Mouse (Mus musculus) skeletal muscle tissue, adult 2 months (tissue): ENCODE results near the gene Fgr.
"Not testable (repeated sequence)": the region's sequence is repeated elsewhere in the genome, so short reads cannot be mapped to it uniquely, and the experiment has no call there.

Experiments used
- DNase-seq: peaks from one replicate; pipeline ENCODE4 v3.0.0-alpha.2; 2012; ENCODE audit warnings: low read depth, low spot score

Gene Fgr

DNA sequence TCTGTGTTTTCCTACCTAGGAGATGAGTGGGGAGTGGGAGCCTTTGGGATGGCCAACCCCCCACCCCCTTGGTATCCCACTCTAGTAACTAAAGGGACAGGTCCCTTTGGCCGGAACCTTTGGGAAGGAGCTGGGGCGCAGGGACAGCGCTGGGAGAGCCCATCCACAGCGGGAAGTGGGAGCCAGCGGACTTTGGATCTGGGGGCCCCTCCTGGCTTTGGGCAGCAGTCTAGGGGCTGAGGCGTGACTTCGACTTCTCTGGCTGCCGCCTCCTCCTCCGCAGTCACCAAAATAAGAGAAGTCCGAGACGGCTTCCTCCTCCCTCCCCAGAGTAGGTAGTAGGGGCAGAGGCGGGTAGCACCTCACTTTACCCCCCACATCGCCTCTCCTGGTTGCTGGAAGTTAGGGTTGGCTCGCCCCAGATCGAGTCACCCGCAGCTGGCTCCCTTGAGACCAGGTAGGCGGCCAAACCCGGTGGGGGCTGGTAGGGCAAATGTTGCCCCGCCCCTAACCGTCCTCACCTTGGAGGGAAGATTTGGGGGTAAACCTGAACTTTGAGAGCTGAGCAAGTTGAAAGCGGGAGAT lies at the start of gene Fgr:
TSS of gene Fgr (plus strand) at position 282 of the 585 bp plus-strand sequence.
- no peak for DNase-seq

DNA sequence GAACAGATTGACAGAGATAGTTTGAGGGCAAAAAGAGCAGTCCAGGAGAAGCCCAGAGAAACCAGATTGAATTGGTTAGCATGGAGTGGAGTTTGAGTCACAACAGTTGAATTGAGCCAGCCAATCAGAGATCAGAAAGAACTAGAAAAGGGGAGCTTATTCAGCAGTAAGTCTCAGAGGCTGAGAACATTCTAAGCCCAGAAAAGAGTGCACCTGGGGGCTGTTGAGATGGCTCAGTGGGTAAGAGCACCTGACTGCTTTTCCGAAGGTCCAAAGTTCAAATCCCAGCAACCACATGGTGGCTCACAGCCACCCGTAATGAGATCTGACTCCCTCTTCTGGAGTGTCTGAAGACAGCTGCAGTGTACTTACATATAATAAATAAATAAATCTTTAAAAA lies 47.4 kb upstream of the Fgr start:
- not testable (repeated sequence) for DNase-seq

DNA sequence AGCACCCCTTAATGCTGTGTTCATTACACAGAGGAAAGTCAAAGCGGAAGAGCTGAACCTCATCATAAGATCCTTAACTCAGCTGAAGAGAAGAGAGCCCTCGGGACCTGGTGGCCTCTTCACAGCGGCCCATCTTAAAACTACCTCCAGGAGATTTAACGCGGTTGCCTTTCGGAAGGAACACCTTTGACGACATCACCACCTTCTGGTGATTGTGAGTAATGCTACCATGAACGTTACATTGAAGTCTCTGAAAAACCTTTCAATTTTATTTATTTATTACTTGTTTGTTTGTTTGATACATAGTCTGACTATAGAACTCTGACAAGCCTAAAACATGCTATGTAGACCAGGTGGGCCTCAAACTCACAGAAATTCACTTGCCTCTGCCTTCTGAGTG lies 43.1 kb upstream of the Fgr start:
- DNase-seq = peak; percentile 36

DNA sequence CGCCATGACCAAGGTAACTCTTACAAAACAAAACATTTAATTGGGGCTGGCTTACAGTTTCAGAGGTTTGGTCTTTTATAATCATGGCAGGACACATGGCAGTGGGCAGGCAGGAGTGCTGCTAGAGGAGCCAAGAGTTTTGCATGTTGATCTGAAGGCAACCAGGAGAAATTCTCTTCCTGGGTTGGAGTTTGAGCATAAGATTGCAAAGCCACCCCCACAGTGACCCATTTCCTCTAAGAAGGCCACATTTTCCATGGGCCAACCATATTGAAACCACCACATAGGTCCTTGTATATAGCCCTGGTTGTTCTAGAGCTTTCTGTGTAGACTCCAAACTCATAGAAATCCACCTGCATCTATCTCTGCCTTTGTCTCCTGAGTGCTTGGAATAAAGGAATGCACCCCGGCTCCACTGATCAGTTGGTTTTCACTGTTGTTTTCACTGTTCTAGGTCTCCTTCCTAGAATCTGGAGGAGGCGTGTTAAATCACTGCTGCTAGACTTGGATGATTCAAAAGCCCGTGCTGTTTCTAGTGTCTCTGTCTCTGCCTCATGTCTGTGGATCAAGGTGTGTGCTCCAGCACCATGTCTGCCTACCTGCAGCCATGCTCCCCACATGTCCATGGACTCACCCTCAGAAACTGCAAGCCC lies 41.0 kb upstream of the Fgr start:
- DNase-seq = no peak

DNA sequence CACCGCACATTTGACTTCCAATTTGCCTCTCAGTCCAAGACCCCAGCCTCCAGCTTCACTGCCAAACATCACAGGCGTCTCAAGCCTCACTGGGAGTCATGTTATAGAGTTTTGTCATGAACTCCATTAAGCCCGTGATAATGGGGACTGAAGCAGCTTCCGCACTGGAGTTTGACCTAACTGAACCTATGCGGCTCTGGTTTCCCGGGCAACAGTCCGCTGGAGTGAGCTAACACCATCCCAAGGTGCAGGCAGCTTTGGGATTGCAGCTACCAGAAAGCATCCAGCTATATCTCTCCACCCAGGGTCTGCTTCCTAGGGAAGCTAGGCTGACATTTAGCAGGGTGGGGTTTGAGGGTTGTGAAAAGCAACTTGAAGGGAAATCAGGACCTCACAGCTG lies 39.3 kb upstream of the Fgr start:
- DNase-seq = no peak

DNA sequence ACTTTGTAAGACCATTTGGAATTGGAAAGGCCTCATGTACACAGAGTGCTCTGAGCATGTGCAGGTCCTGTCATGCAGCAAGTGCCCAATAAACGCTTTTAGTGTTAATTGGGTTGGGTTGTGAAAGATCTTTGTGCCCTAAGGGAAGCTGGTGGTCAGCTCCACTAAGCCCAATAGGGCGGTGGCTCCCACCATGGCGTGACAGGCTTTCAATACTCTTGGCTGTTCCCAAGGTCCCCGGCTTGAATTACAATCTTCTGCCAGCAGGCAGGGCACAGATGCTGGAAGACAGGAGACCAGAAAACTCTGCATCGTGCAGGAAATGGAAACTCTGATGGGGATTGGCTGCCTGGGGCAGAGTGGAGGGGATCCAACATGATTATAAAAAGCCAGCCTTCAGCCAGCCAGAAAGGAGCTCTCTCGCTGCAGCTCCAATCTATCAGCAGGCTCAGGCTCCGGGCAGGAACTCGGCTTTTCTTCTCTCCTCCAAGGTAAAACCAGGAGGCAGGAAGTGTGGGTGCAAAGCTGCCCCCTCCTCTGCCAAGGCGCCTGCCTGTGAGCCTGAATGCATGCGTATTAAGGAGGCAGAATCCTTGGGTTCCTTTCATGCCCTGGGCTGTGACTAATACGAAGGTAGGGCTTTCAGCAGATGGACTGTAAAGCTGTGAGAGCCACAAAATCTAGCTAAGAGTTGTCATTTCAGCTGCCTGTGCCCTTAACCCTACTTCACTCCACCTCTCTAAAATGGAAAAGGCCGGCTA lies 35.5 kb upstream of the Fgr start:
- DNase-seq = peak; percentile 62

DNA sequence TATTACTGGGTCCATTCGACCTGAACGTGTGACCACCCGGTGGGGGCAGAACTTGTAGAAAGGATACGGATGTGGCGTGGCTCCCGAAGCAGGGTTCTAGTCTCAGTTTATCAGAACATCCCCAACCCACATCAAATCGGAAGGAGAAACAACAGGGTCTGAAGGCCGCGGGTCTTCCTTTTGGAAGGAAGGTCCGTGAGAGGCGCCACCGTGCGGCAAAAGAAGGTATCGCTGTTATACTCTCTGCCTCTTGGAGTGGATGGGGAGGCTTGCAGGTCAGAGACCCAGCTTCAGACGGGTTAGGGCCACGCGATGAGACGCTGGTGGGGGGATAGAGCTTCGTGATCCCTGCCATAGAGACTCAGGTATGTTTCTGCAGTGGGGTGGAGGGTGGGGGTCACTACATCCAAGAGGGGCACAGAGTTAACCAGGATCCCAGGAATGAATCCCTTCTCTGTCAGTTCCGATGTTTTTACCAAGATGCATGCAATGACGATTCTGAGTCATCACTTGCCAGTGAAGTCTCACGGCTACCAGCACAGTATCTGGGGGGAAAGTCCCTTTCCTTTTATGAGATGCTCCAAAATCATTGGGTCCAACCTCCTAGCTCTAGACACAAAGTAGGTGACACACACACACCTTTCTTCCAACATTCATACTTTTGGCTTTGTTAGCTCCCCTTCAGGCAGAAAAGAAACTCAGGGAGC lies 34.3 kb upstream of the Fgr start:
- DNase-seq = no peak

DNA sequence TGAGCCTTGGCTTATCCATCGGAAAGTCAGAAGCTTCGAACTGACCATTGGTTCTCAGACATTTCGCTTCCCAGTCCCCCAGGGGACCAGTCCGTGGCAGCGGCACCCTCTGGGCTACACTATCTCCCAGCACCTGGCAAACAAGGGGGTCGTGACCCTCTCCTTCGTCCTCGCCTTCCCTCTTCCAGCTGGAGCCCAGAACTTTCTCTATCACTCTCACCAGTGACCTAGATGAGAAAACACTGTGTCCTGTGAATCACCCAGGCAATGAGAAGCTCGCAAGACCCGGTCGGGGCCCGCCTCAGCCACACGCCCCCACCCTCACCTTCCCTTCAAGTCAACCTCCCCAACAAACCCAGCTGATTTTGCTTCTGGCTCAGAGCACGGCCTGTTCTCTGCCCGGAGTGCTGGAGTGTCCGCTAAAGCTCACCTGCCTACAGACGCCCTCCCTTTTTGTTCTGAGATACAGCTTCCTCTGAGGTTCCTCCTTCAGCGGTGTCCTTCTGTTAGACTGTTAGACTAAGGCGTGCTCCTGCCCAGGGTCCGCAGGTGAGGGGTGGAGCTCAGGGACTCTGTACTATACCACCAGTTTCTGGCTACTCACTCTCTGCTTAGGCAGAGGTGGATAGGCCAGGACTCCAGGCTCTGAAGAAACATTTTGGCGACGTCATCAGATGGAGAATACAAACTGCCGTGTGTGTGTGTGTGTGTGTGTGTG lies 32.7 kb upstream of the Fgr start:
- no peak for DNase-seq

DNA sequence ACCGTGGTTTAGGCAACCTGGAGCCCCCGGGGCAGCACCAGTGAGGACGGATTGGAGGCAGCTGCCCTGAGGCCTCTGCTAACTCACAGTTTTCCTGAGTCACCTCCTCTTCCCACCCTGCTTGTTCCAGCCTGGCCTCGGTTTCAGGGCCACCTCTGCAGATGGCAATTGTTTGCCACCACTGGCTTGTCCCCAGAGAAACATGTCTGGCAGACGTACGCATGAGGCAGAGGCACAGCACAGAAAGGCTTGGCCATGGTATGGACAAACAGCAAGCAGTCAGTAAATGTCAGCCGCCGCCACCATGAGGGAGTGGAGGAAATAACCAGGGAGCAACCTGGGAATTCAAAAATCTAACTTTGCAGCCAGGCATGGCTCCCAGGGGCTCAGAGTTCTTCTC lies 30.8 kb upstream of the Fgr start:
- no peak for DNase-seq

DNA sequence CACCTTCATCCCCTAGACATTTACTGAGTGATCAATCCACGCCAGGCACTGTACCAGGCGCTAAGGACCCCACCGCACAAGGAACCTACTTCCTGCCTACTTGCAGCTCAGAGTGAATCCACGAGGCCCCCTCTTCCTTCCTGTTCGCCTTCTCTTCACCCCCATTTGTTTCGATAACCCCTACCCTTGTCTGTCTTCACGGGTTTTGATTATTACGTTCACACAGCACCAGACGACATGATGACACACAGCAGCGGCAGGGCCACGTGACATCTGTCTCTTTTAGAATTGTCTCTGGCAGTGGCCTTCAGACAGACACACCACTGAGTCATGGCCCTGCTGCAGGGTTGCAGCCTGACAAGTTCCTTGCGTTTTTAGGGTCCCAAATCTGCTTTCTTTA lies 29.8 kb upstream of the Fgr start:
- DNase-seq = no peak

DNA sequence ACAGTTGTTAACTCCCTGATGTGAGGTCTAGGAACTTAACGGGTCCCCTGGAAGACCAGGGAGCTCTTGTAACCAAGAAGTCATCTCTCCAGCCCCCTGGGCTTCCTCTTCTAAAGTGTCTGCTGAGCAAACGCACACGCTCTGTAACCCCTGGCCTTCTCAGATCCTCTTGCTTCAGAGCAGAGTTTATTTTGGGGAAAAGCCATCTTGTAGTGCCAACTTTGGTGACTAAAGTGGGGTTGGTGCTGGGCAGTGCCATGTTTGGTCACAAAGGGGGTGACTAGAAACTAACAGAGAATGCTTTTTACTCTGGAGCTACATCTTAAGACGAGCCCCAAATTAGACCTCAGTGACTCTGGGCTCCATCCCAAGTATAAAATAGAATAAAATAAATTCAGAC lies 29.1 kb upstream of the Fgr start:
- DNase-seq = no peak

DNA sequence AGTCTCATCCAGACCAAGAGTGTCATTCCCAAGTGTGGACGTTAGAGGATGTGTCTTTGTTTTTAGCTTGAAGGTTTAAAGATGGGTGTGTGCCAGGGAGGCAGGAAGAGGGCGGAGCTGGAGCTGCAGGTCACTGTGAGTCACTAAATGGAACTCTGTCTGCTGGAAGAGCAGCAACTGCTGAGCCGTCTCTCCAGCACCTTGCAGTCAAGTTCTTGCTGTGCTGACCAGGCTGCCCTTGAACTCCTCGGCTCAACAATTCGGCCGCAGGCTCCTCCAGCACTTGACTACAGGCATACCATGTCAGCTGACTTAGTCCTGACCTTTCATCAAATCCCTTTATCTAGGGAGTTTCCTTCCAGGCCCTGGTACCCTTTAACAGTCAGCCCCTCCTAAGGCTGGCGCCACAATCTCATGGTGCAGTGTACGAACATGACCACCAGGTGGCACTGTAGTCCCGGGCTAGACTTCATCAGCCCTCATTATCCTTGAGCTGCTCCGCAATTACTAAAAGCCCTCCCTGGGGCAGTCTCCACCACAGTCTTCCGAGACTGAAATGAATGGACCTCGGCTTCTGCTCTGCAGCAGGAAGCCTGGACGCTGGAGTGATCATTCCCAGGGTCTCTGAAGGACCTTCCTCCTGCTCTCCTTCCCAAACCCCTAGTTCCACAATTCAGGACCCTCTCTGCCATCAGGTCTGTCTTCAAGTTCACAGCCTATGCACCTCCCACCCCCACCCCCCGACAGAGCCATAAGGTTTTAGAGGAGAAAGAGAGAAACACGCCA lies 28.4 kb upstream of the Fgr start:
- peak; percentile 80 for DNase-seq

DNA sequence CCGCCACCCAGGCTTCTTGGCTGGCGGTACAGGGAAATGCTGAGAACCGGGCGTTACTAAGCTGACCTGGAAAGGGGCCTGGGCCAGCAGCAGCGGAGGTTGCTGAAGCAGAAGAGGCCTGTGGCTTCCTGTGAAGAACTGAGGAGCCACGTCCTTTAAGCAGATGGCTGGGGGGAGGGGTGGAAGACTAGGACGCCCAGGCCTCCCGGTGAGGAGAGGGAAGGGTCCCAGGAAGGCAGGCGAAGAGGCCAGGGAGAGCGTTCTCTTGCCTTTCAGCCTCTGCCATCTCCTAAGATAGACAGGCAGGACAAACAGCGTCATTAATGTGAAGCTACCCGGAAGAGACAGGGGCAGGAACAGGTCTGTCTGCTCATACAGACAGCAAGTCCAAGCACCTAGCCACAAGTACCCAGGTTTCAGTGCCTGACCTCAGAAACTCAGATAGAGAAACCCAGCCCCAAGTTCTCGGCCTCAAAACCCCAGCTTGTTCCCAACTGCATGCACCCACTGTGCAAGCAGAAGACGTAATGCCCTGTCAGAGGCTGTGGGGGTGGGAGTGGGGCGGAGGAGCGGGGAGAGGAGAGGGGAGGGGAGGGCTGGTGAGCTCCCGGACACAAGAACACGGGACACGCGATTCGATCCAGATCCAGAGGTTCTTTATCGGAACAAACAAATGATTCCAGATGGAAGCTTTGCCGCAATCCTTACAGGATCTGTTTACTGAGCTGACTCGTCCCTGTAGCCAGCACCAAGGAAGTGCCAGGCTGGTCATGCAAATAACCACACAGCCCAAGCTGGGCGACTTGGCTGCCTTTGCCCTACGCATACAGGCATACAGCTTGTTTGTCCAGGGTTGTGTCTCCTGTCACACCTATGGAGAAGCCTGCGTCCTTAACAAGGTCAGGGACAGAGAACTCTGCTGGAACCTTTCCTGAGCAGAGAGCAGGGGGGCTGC lies 27.6 kb upstream of the Fgr start:
- peak; percentile 60 for DNase-seq

DNA sequence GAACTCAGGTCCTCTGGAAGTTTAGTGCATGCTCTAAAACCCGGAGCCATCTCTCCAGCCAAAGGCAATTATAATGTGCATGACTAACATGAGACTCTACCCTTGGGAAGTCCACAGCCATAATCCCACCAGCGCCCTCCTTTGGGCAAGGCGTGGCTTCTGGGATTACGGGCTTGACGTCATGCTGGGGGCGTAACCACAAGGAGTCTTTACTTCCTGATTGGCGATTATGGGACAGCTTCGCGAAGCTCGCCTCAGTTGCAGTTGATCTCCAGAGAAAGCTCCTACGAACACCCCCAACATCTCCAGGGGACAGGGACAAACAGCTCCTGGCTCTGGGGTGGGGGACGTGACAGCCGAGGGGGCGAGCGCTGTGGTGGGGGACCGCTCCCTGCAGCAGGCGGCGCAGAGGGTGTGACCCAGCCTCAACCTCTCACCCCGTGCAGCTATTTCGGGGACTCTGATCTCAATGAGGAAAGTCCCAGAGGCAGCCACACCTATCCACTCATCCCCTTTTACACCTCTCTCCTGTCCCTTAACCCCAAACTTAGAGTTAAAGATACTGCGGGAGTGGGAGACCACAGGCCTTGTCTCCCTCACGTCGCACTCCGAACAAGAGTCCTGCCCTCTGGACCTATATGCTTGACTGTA lies 23.9 kb upstream of the Fgr start:
- DNase-seq = no peak

DNA sequence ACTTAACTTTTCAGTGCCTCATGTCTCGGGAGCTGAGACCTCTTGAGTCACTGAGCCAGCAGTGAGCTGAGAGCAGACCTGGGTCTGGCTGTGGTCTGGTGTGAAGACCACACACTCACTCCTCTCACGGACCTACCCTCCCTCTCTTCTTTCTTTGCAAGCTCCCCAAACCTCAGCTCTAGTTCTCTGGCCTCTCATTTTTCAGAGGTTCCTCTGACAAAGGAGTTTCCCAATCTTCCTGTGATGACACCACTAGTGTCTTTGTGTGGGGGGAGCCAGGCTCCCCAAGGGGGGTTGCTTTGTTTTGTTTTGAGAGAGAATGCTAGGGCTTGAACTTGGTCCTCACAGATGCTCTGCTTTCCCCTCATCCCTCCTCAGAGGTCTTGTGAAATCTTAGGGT lies 22.9 kb upstream of the Fgr start:
- DNase-seq = no peak

DNA sequence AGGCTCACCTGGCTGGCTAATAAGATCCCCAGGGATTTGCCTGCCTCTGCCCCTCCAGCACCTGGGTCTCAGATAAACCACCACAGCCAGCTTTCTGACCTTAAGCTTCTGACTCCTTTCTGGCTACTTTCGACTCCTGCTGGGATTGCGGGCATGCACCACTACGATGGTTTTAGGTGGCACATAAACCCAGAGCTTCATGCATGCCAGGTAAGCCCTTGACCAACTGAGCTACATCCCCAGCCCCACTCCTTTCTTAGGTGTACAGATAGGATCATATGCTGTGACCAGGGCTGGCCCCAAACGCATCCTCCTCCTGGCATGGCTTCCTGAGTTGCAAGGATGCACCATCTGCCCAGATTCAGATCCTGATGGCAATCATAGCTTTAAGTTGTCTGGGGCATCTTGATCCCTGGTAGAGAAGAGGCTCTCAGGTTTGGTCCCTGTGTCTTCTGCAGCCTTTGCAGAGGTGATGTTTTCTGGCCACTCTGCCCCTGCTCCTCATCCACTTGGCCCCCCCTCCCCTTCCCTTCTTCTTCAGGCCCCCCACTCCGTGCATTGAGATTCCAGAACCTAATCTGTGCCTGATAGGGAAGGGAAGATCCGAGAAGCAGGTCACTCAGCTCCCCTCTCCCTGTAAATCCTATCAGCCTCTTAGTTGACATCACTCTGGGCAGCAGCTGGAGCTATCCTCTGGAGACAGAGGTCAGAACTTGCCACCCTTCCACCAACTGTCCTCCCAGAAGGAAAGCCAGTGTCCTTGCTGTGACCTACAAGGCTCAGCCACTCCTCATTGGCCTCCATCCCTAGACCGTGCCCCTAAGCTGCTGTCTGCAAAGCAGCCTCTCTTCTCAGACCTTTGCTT lies 19.1 kb upstream of the Fgr start:
- DNase-seq = no peak

DNA sequence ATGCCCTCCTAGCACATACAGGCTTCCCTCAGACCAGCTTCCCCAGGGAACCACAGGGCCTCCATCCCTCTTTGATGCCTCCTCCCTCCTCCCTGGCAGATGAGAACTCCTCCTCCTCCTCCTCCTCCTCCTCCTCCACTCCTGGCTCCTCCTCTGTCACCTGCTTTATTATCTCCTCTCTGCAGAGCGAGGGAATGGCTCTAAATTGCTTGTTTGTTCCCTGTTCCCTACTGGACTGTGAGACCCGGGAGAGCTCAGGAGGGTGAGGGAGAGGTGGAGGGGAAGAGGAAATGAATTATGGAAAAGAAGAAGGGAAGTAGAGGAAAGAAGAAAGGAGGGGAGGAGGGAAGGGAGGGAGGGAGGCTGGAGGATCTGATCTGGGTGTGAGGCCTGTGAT lies 18.5 kb upstream of the Fgr start:
- no peak for DNase-seq
